Mouse (Mus musculus) ES-E14 (cell line): Measurements from ENCODE around the gene Exoc6.

ENCODE experiments used
- HCFC1 ChIP-seq: IDR thresholded peaks from 2 replicates; pipeline ENCODE4 v1.6.1; 2012; ENCODE audit warnings: low read length, inconsistent platforms, borderline replicate concordance; ENCODE audit not compliant: insufficient read depth
- MAFK ChIP-seq: IDR thresholded peaks from 2 replicates; pipeline ENCODE4 v1.6.1; 2014; ENCODE audit warnings: mild to moderate bottlenecking, low read depth, low read length, inconsistent platforms; ENCODE audit not compliant: insufficient read depth
- ZC3H11A ChIP-seq: IDR thresholded peaks from 2 replicates; pipeline ENCODE4 v1.6.1; 2012; ENCODE audit warnings: low read depth, mild to moderate bottlenecking, inconsistent platforms, low read length, borderline replicate concordance

DNA sequence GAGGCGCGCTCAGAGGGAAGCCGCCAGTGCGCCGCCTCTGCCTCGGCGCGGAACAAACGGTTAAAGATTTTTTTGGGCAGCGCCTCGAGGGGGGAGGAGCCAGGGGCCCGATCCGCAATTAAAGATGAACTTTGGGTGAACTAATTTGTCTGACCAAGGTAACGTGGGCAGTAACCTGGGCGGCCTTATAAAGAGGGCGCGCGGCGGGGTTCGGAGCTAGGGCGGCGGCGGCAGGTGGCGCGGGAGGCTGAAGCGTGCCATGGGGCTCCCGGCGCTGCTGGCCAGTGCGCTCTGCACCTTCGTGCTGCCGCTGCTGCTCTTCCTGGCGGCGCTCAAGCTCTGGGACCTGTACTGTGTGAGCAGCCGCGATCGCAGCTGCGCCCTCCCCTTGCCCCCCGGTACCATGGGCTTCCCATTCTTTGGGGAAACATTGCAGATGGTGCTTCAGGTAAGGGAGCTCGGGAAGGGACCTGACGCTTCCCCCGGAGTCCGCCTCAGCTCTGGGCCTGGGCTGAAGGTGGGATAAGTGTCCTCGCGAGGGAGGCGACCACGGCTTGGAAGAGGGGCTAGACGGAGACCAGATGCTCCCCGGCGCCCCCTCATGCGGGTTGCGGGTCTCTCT lies 147.5 kb downstream of the Exoc6 start, which contains the start of gene Cyp26a1:
- TF ChIP-seq ZC3H11A (no peak), HCFC1 (no peak), MAFK (no peak)
